Mouse (Mus musculus) cerebellum, adult (tissue): ENCODE data around the gene Pde4dip.

Experiments used
- ATAC-seq: cut with Nextera tagmentation; 2 replicates; pipeline ENCODE4 v1.9.2; 2017; ENCODE audit warnings: mild to moderate bottlenecking, moderate library complexity, mixed read lengths; ENCODE audit not compliant: insufficient number of reproducible peaks, low FRiP score, low TSS enrichment

Gene Pde4dip

DNA sequence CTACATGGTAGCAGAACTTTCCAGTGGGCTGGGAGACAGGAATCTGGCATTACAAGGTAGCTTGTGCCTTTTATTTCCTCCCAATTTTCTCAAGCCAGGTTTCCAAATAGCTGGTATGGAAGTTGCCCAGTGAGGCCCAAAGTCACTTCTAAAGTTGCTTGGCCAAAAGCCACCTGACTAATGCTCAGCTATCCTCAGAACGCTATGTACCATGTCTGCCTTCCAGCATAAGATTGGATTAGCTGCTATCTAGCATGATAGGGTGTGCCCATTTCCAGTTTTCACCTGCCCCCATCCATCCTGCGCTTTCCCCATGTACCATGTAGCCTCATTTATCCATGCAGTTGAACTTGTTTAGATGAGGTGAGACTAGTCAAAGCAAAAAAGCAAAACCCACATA, 78.2 kb downstream of the Pde4dip start:
- no peak for ATAC-seq

DNA sequence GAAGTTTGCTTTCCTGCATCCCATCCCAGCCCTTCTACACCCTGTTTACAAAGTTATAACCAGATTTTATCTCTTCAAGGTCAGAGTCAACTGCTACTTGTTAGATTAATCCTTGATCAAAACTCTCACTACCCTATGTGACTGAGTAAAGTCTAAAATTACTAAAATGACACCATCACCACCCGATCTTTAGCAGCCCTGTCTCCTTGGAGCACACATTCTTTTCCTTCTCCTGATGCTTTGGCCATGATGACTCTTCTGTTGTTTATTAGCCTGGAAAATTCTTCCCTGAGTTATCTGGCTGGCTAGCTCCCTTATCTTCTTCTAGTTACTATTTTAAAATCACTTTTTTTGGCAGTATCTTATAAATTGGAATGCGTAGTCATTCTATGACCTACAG, 82.9 kb downstream of the Pde4dip start:
- no peak for ATAC-seq

DNA sequence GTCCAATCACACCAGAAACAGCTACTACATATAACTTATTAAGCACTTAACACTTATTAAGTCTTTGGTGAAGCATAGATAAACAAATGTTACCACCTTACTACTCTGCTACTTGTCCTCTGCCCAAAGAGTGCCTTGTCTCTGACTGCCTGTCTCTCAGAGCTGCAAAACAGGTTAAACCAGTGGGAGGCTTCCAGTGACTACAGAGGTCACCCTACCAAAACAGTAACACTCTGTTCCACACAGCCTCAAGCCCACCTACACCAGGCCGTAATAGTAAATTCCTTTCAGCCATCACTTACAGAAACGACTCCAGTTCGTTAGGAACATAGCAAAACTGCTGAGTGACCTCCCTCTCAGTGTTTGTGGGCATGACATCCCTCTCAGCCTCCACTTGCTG, 84.8 kb downstream of the Pde4dip start:
- ATAC-seq = no peak

DNA sequence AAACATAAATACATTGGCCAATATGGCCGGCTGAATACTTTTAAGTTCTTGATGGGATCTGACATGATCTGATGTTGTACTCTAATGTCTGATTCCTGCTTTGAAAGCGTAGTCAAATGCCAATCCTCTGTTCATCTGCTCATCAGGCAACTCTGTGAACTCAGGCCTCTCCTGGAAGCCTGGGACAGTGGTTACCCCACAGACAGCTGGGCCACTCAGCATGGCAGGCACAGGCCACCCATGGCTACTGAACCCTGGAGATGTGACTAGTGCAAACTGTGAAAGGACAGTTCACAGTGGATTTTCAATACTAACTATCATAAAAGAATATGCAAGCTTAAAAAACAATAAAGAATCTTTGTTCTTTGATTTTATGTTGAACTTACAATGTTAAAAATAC, 85.6 kb downstream of the Pde4dip start:
- no peak for ATAC-seq

DNA sequence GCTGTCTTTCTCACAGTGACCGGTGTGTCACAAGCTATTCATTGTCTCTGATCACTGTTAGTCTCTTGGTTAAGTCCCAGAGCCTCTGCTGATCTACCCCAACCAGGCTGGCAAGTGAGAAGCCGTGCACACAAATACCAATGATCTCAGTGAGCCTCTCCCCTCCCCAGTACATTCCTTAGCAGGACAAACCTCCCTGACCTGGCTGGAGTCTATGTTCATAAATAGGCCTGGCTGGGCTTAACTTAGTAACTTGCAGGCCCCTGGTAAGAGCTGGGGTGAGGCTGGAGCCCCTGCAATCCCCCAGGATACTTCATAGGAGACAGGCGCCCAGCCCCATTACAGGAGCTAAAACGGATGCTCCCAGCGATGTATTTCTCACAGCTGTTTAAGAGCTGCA, 86.2 kb downstream of the Pde4dip start:
- ATAC-seq = no peak

DNA sequence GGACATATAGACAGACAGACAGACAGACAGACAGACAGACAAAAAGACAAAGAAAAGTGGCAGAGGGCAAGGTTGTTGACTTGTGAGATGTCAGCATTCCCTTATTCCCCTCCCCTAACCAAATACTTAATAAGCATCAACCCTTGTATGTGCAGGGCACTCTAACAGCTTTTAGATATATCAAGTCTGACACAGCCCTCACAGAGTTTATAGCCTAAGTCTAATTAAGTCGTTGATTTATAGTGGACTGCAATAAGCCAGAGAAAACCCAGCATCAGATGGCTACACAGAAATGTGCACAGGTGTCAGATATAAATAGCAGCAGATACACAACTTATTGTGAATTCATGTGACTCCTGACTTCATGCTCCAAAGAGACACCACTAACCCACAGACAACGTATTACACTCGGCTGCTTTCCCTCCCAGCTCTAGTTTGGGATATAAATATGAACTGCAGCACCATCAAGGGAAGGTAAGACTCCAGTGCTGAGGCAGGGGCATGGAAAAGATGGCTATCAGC, 87.3 kb downstream of the Pde4dip start:
- ATAC-seq = no peak

DNA sequence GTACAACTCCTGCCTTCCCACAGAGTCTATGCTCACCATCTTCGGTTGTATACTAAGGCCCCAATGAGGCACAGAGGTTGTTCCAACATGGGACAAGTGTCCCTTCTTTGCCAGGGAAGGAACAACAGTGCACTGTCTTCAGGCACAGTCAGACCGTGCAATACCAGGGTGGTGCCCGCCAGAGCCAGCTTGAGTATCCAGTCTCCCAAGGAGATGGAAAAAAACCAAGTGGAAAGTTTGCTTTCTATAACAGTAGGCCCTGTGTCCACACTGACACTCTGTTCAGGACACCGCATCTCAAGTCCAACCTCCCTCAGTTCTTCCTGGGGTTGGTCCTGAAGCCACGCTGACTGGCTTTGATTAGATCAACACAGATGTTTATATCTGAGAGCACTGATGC, 87.8 kb downstream of the Pde4dip start:
- 0 out of 2 replicates have a peak, but pooled peaks have one; percentile 36 for ATAC-seq

DNA sequence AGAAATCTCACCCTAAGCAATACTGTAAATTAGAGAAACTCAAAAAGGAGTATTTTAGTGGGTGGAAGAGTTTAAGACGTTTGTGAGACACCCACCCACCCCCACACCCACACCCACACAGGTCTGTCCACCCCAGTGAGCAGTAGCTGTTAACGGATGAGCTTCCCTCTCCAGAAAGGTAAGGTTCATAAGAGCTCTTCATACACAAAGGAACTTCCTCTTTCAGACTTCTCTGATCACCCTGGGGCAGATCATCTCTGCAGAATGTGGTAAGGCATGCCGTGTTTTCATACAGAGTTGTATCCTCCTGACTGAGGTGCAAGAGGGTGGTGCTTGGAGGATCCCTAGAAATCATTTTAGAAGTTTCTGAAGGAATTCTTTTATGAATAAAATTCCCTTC, 88.5 kb downstream of the Pde4dip start:
- no peak for ATAC-seq

DNA sequence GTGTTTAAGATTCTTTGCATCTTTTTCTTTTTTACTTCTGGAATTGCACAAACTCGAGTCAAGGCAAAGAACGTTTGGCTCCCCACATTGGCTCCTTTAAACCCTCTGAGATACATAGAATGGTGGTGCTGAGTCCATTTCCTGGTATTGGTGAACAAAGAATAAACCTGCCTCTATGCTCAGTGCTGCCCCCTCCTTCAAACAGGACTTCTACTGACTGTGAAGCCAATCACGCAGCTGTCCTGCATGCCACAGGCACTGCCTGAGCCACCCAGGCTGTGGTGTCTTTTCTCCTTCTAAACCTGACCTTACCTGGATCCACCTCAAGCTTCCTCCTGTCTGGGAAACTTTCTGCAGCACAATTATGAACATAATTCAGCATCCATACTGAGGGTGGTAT, 89.2 kb downstream of the Pde4dip start:
- ATAC-seq = no peak

DNA sequence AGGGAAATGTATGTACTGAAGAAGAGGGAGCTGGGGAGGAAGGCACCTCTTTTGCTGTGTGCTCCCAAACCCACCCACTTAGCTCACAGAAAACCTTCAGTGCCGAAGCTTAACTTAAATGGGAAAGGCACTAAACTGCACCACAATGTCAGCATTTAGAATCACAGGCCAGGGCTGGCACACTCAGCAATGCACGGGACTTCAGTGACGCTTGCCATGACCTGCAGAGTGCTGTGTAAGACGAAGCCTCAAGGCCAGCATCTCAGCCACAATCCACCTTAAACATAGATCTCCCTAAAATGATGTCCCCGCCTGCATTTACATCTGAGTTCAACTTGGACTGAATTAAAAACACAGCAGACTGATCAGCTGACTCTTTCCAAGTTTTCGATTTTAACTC, 91.1 kb downstream of the Pde4dip start:
- no peak for ATAC-seq

DNA sequence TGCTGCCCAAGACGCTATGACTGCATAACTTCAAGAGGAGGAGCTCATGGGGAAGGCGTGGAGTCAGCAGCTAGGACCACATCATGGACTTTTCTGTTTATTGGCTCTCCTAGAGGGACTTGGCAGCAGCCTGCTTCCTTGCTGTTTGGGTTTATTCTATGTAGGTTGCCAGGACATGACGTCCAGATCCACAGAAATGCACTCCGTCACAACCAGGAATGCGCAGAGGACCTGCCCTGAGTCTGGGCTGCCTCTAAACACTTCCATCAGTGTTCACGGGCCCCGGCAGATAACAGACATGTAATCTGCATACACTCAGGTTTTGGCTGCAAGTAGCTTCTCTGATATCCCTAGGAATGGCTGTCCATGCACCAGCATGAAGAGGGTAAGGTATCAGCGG, 94.5 kb downstream of the Pde4dip start:
- ATAC-seq = 0 out of 2 replicates have a peak, but pooled peaks have one; percentile 20

DNA sequence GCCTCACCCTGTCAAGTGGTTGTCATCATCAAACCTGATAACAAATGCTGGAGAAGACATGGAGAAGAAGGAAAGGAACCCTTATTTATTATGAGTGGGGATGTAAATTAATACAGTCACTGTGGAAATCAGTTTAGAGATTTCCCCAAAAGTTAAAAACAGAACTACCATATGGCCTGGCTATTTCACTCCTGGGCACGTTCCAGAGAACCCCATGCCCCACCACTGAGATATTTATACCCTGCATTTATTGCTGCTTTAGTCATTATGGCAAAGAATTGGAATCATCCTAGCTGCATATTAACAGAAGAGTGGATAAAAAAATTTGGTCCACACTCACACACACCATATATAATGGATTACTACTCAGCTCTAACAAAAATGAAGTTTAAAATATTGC, 98.4 kb downstream of the Pde4dip start:
- ATAC-seq = no peak

DNA sequence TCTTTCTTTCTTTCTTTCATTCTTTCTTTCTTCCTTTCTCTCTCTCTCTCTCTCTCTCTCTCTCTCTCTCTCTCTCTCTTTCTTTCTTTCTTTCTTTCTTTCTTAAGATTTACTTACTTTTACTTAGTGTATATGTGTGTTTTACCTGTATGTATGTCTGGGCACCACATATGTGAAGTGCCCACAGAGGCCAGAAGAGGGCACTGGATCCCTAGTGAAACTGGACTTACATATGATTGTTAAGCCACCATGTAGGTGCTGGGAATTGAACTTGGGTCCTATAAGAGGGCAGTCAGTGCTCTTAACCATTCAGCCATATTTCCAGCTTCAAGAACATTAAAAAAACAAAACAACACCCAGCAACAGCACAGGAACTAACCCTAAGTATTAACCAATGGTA, 99.2 kb downstream of the Pde4dip start:
- no peak for ATAC-seq

DNA sequence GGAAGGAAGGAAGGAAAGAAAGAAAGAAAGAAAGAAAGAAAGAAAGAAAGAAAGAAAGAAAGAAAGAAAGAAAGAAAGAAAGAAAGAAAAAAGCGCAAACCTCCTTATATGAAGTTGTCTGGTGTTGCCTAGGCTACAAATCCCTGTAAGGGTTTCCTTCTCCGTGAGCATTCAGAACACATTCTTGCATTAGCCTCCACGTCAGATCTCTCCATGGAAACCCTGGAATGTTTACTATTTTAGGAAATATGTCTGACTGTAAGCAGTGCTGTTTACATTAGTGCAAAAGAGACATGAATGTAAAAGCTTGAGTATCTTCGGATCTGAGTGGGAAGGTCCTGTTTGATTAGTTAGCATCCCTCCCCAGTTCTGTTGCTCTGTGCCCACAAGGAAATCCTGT, 112.3 kb downstream of the Pde4dip start:
- no peak for ATAC-seq

DNA sequence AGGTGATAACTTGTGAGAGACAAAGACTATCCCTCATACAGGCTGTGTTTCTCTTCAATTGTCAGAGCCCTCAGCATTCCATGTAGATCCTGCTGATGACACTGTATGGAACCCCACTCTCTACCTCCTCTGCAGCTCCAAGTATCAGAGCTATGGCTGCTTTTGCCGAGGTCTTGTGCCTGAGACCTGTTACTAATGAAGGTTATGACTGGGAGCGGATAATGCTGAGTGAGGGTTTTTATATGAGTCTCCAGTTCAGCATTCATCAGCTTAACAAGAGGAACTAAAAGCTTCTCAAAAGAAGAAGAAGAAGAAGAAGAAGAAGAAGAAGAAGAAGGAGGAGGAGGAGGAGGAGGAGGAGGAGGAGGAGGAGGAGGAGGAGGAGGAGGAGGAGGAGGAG, 112.8 kb downstream of the Pde4dip start:
- ATAC-seq = no peak

DNA sequence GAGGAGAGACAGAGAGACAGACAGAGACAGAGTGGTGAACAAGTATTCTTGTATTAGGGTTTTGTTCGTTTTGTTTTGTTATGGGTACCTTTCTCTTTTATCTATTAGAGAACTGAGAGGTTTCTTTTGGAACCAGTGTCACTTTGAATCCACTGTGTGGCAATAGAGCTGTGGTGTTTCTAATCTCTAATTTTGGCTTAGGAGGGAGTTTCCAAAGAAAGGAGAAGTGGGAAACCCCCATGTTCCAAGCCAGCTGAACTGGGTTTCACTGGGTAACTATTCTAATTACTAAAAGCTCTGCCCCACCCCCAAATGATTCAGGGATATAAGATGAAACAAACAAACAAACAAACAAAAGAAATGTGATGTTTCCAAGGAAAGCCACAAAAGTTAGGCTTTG, 113.6 kb downstream of the Pde4dip start:
- no peak for ATAC-seq

DNA sequence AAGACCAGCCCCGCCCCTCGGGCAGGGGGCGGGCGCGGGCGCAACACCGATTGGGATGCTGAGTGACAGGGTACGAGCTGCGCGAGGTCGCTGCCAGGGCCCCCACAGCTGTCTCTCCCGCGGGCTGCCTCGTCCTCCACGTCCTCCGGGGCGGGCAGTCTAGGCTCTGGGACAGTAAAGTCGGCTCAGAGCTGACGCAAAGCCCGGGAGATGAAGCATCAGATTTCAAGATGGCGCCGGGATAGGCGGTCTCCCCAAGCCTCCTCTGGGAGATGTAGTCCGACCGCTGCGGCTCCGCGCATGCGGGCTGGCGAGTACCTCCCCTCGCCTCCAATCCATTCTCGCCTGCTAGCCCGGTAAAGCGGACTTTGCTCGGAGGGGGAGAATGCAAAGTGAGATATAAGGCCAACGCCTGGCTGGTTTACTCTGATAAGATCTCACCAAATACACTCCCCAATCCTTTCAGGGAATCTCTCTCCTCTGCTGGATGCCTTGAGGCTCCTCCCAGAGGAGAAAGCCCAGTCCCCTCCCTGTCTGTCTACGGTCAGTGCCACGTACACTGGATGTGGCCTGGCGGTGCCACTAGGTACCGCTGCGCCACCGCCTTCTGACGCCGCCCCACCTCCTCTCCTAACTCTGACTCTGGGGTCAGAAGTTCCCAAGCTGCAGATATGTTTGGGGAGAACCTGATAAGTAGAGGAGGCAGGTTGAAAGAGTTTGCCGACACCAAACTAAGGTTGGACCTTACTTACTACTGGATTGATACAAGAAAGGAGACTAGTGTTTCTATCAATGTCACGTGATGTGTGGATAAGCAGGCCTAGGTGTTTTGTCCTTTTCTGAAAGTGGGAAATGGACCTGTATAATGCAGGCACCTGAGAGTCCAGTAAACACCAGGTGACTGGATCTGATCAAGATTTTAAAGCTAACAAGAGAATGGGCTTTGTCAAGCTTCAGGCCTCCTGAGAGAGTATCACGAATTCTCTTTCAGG, 120.4 kb downstream of the Pde4dip start:
- ATAC-seq = peak; percentile 94

DNA sequence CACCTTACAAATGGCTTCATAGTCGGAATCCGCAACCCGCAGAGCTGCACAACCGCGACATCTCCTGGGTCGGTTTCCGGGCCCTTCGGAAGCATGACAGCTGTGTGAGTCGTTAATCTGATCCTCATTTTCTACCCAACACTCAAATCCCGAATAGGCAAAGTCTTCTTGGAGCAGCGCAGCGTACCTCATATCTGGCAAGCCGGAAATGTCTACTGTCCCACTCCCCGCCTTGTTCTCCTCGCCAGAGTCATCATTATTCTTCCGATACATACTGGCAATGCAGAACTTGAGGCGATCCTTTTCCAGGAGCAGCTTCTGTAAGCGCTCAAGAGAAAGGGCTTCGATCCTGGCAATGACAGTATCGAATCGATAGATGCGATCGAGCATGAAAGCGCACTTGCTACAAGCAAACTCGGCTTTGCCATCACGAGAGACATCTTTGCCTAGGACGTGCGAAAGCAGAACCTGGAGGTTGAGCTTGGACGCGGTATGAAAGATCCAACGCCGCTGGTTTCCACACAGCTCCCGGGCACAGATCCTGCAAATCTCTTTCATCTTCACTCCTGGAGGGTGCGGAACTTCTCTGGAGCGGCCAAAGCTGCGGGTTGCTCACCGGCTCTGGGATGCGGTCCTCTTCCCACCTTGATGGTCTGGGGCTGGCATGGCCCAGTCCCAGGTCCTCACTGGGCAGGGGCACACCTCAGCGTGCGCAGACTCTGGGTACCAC, 121.3 kb downstream of the Pde4dip start:
- ATAC-seq = no peak

DNA sequence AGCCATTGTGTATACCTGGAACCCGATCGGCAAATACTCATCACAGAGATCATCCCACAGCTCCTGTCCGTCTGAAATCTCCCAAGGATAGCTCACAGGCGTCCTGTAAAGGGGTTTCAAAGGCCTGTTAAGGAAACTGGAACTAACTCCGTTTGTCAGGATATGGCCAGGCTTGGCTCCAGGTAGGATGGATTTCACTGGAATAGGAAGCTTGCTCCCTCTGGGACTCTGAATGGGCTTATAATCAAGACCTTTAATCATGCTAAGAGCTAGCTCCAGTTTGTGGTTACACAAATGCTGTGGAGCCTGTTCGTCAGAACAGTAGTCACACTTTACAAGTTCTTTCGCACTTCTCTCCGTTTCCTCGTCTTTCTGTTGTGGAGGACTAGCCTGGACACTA, 122.0 kb downstream of the Pde4dip start:
- ATAC-seq = no peak

DNA sequence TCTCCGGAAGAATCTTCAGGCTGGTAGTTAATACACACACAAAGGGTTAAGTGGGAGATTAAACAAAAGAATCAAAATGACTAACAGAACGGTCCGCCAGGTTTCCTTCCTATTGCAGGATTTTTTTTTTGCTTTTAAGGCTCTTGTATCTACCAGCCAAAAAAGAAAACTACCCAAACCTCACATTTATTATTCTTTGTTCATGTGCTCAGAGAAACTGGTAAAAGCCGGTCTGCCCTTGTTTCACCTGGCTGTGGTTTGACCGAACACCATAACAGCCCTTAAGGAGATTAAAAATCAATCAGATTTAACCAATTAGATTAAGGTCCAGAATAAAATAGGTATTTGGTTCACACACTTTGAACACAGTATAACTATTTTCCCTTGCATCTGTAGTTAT, 124.4 kb downstream of the Pde4dip start:
- ATAC-seq = no peak

DNA sequence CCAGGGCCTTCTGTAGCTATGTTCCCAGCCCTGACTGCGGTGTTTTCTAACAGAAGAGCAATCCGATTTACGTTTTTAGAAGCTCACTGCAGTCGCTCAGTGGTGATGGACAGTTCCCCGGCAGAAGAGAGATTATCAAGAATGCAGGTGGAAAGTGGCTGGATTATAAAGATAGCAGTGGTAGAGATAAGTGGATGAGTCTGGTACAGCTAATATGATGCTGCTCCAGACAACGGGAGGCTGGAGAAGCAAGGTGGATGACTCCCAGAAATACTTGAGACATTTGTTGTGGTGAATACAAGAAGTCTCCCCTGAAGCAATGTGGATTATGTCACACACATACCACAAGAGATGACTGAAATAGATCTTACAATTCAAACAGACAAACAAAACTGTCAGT, 126.6 kb downstream of the Pde4dip start:
- ATAC-seq = no peak
